Comparison of ENCODE assay signal across 26 mouse cellular contexts in genomic region chr1:149226400-149226799, GRCm38 (mm10).
DNase-seq lines count a peak whose midpoint lies in the region; ATAC-seq lines count a peak whose summit lies in the region.
"Had no signal": no experiment of that assay in that cellular context is flagged by ENCODE, and none has a peak within 500 bp of the region (broad histone marks: within the 10 kb centered on the region; RNA-seq: fewer than 3 reads in every experiment).

No protein-coding gene starts in this region.

- H3K9me3 ChIP-seq in embryonic facial prominence, embryonic 12.5 days = no peaks in the 10 kb centered on the region
- no peaks in the 10 kb centered on the region for H3K9me3 ChIP-seq in embryonic facial prominence, embryonic 10.5 days
- no peaks in the 10 kb centered on the region for H3K9me3 ChIP-seq in hindbrain, embryonic 12.5 days (replicated peaks)
- H3K9me3 ChIP-seq in hindbrain, embryonic 14.5 days (ENCODE audit: control insufficient read depth, low read length) = peaks cover 6% of the 10 kb centered on the region; the same call in 1 of the 2 replicates
- no peaks in the 10 kb centered on the region; the same call in 1 of the 2 replicates for H3K9me3 ChIP-seq in midbrain, embryonic 11.5 days (ENCODE audit: control insufficient read depth, low read length)
- no peaks in the 10 kb centered on the region for H3K9me3 ChIP-seq in midbrain, embryonic 14.5 days (ENCODE audit: control insufficient read depth, low read length)
- no peaks in the 10 kb centered on the region for H3K9me3 ChIP-seq in embryonic facial prominence, embryonic 13.5 days
- H3K9me3 ChIP-seq: embryonic facial prominence, embryonic 15.5 days; forebrain, embryonic 10.5 days had no signal

- peak; percentile 47; the same call in 1 of the 2 replicates for ATAC-seq in embryonic facial prominence, embryonic 12.5 days (ENCODE audit: insufficient number of reproducible peaks, insufficient read depth, low FRiP score, low TSS enrichment)
- 0 out of 2 replicates have a peak, but pooled peaks have one; percentile 40 for ATAC-seq in hindbrain, embryonic 12.5 days (ENCODE audit: low FRiP score)
- no peak for ATAC-seq in hindbrain, embryonic 14.5 days (ENCODE audit: low FRiP score)
- 0 out of 2 replicates have a peak, but pooled peaks have one; percentile 50 for ATAC-seq in midbrain, embryonic 11.5 days (ENCODE audit: low FRiP score)
- ATAC-seq in midbrain, embryonic 14.5 days (ENCODE audit: low FRiP score, low TSS enrichment) = no peak
- ATAC-seq in embryonic facial prominence, embryonic 13.5 days (ENCODE audit: insufficient number of reproducible peaks, insufficient read depth, low FRiP score, low TSS enrichment, low read depth) = 0 out of 2 replicates have a peak, but pooled peaks have one; percentile 20
- ATAC-seq: activated CD4-positive, CD25-positive, alpha-beta regulatory T cell, adult 4 months; CD4-positive, CD25-positive, alpha-beta regulatory T cell, adult 4 months; forebrain, embryonic 14.5 days; forebrain, embryonic 16.5 days; Patski had no signal

- no peak overlapping the region for H3K4me3 ChIP-seq in embryonic facial prominence, embryonic 12.5 days
- H3K4me3 ChIP-seq in embryonic facial prominence, embryonic 10.5 days = no peak overlapping the region
- H3K4me3 ChIP-seq in hindbrain, embryonic 12.5 days = no peak overlapping the region
- H3K4me3 ChIP-seq in hindbrain, embryonic 14.5 days (replicated peaks; ENCODE audit: low read length) = no peak overlapping the region
- H3K4me3 ChIP-seq in midbrain, embryonic 11.5 days (ENCODE audit: low read depth, low read length) = no peak overlapping the region
- H3K4me3 ChIP-seq in midbrain, embryonic 14.5 days (replicated peaks; ENCODE audit: low read depth, low read length) = no peak overlapping the region
- no peak overlapping the region for H3K4me3 ChIP-seq in embryonic facial prominence, embryonic 13.5 days
- H3K4me3 ChIP-seq: embryonic facial prominence, embryonic 15.5 days; erythroblast, embryonic 14.5 days; forebrain, embryonic 10.5 days had no signal

- H3K27me3 ChIP-seq in embryonic facial prominence, embryonic 12.5 days = no peaks in the 10 kb centered on the region
- H3K27me3 ChIP-seq in embryonic facial prominence, embryonic 10.5 days (replicated peaks; ENCODE audit: low read depth, poor library complexity, severe bottlenecking) = no peaks in the 10 kb centered on the region
- H3K27me3 ChIP-seq in hindbrain, embryonic 12.5 days = no peaks in the 10 kb centered on the region
- H3K27me3 ChIP-seq in hindbrain, embryonic 14.5 days (ENCODE audit: control insufficient read depth, insufficient read depth, low read length) = no peaks in the 10 kb centered on the region
- H3K27me3 ChIP-seq in midbrain, embryonic 11.5 days (ENCODE audit: control insufficient read depth, insufficient read depth, low read length) = no peaks in the 10 kb centered on the region
- H3K27me3 ChIP-seq in midbrain, embryonic 14.5 days (ENCODE audit: control insufficient read depth, insufficient read depth, low read length) = no peaks in the 10 kb centered on the region
- H3K27me3 ChIP-seq in embryonic facial prominence, embryonic 13.5 days = no peaks in the 10 kb centered on the region
- H3K27me3 ChIP-seq: CH12.LX; embryonic facial prominence, embryonic 15.5 days; Patski had no signal

- H3K36me3 ChIP-seq in embryonic facial prominence, embryonic 12.5 days = no peaks in the 10 kb centered on the region
- no peaks in the 10 kb centered on the region for H3K36me3 ChIP-seq in embryonic facial prominence, embryonic 10.5 days (replicated peaks)
- H3K36me3 ChIP-seq in hindbrain, embryonic 12.5 days = no peaks in the 10 kb centered on the region
- no peaks in the 10 kb centered on the region for H3K36me3 ChIP-seq in hindbrain, embryonic 14.5 days (replicated peaks; ENCODE audit: control insufficient read depth, insufficient read depth)
- H3K36me3 ChIP-seq in midbrain, embryonic 11.5 days (ENCODE audit: control insufficient read depth, insufficient read depth, low read length) = no peaks in the 10 kb centered on the region
- no peaks in the 10 kb centered on the region for H3K36me3 ChIP-seq in midbrain, embryonic 14.5 days (ENCODE audit: control insufficient read depth, insufficient read depth, low read length)
- no peaks in the 10 kb centered on the region for H3K36me3 ChIP-seq in embryonic facial prominence, embryonic 13.5 days
- H3K36me3 ChIP-seq: embryonic facial prominence, embryonic 15.5 days; forebrain, embryonic 10.5 days; G1E had no signal

- H3K4me1 ChIP-seq in embryonic facial prominence, embryonic 12.5 days = no peaks in the 10 kb centered on the region
- H3K4me1 ChIP-seq in embryonic facial prominence, embryonic 10.5 days = no peaks in the 10 kb centered on the region
- no peaks in the 10 kb centered on the region for H3K4me1 ChIP-seq in hindbrain, embryonic 12.5 days
- no peaks in the 10 kb centered on the region for H3K4me1 ChIP-seq in hindbrain, embryonic 14.5 days (replicated peaks; ENCODE audit: control insufficient read depth, insufficient read depth, low read length)
- H3K4me1 ChIP-seq in midbrain, embryonic 11.5 days (ENCODE audit: control insufficient read depth, insufficient read depth, low read length) = no peaks in the 10 kb centered on the region
- no peaks in the 10 kb centered on the region for H3K4me1 ChIP-seq in midbrain, embryonic 14.5 days (ENCODE audit: control insufficient read depth, insufficient read depth, low read length)
- no peaks in the 10 kb centered on the region for H3K4me1 ChIP-seq in embryonic facial prominence, embryonic 13.5 days
- H3K4me1 ChIP-seq: embryonic facial prominence, embryonic 15.5 days; forebrain, embryonic 10.5 days had no signal

- DNase-seq in embryonic facial prominence, embryonic 10.5 days (ENCODE audit: low spot score) = no peak
- DNase-seq in hindbrain, embryonic 14.5 days (ENCODE audit: low spot score) = no peak
- no peak for DNase-seq in midbrain, embryonic 11.5 days (ENCODE audit: low spot score, missing footprints)
- DNase-seq in midbrain, embryonic 14.5 days = no peak
- DNase-seq: adrenal gland, adult 8-10 months; adrenal gland, postnatal 14 days; adrenal gland, postnatal 36 days; B cell, adult 2 months; cerebellum, adult 11-12 months; cerebellum, adult 2 months; cerebellum, adult 9-10 months; cerebellum, postnatal 10 days; cerebellum, postnatal 25 days had no signal

- no peak overlapping the region for H3K4me2 ChIP-seq in embryonic facial prominence, embryonic 12.5 days (replicated peaks)
- no peak overlapping the region for H3K4me2 ChIP-seq in hindbrain, embryonic 12.5 days (replicated peaks)
- H3K4me2 ChIP-seq in hindbrain, embryonic 14.5 days (replicated peaks) = no peak overlapping the region
- no peak overlapping the region for H3K4me2 ChIP-seq in midbrain, embryonic 11.5 days
- no peak overlapping the region for H3K4me2 ChIP-seq in midbrain, embryonic 14.5 days (ENCODE audit: low read length)
- no peak overlapping the region for H3K4me2 ChIP-seq in embryonic facial prominence, embryonic 13.5 days
- H3K4me2 ChIP-seq: embryonic facial prominence, embryonic 15.5 days had no signal

- no peak overlapping the region for H3K9ac ChIP-seq in embryonic facial prominence, embryonic 12.5 days
- no peak overlapping the region for H3K9ac ChIP-seq in hindbrain, embryonic 12.5 days
- H3K9ac ChIP-seq in hindbrain, embryonic 14.5 days = no peak overlapping the region
- H3K9ac ChIP-seq in midbrain, embryonic 11.5 days (ENCODE audit: low read length) = no peak overlapping the region
- no peak overlapping the region for H3K9ac ChIP-seq in midbrain, embryonic 14.5 days (replicated peaks; ENCODE audit: low read length)
- no peak overlapping the region for H3K9ac ChIP-seq in embryonic facial prominence, embryonic 13.5 days
- H3K9ac ChIP-seq: embryonic facial prominence, embryonic 15.5 days had no signal

- H3K27ac ChIP-seq in embryonic facial prominence, embryonic 12.5 days = no peak overlapping the region
- no peak overlapping the region for H3K27ac ChIP-seq in embryonic facial prominence, embryonic 10.5 days (replicated peaks)
- no peak overlapping the region for H3K27ac ChIP-seq in hindbrain, embryonic 12.5 days
- no peak overlapping the region for H3K27ac ChIP-seq in hindbrain, embryonic 14.5 days
- no peak overlapping the region for H3K27ac ChIP-seq in midbrain, embryonic 11.5 days (ENCODE audit: low read depth, low read length)
- no peak overlapping the region for H3K27ac ChIP-seq in midbrain, embryonic 14.5 days (replicated peaks; ENCODE audit: low read depth, low read length)
- no peak overlapping the region for H3K27ac ChIP-seq in embryonic facial prominence, embryonic 13.5 days
- H3K27ac ChIP-seq: embryonic facial prominence, embryonic 15.5 days; forebrain, embryonic 10.5 days had no signal

Comparison
In these comparisons a context has a peak if more than half of its experiments do, and no peak if none do; other contexts are left out.
1. ATAC-seq: peak in embryonic facial prominence, embryonic 12.5 days (single experiment), hindbrain, embryonic 12.5 days (single experiment), midbrain, embryonic 11.5 days (single experiment) and embryonic facial prominence, embryonic 13.5 days (single experiment); none in hindbrain, embryonic 14.5 days (single experiment) and midbrain, embryonic 14.5 days (single experiment).